Mouse (Mus musculus) thymus, postnatal 25 days (tissue): Measurements from ENCODE around the gene Tacc2.
A peak's percentile ranks its signal among the peaks of the same experiment; 100 is the strongest.
"Not testable (repeated sequence)": the region's sequence is repeated elsewhere in the genome, so short reads cannot be mapped to it uniquely, and the experiment has no call there.

Experiments used
- DNase-seq: peaks from one replicate; pipeline ENCODE4 v3.0.0; 2022

The Tacc2 gene

DNA sequence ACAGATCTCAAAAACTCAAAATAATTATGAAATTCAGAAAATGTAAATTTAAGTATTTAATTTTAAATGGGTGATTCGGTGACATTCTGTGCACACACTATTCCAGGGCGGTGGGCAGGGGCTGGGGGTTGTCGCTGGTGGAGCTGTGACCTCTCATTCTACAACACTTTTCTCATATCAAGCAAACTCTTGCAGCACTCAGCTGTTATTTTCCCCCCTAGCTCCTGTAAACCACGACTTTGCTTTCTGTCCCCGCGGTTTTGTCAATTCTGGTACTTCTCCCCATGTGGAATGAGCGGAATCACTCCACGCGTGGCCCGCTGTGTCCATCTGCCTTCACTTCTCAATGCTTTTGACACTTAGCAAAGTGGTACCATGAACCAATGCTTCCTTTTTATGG is 3.5 kb upstream of the Tacc2 start:
- no peak for DNase-seq

DNA sequence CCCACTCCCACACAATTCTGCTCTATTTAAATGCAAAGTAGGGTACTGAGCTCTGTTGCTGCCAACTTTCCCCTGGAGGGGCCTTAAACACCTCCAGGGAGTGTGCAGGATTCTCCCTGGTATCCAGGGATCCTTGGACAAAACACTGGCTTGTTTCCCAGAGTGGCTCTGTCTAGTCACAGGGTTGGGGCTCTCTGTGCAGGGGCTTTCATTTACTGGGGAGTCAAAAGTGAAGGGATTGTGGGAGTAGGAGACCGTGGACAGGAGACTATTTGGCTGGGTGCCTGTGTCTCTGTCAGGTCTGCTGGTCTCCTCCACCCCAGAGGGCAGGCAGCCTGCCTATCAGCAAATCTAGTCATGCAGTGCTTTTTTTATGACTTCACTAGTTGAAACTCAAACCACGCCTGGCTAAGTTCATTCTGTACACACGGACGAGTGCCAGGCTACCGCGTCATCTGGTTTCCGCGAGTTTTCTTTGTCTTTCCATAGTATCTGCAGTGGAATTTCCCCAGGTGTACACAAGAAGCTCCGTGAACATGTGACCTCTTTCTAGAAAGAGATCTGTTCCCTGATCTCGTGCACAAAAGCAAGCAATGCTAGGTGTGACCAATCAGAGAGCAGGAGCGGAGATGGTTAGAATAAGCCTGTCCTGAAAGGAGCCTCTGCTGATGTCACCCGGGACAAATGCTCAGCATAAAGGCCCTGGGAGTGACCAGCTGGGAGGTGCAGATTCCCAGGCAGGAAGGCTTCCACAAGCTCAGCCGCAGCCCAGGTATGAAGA is 2.8 kb upstream of the Tacc2 start:
- DNase-seq, result no peak

DNA sequence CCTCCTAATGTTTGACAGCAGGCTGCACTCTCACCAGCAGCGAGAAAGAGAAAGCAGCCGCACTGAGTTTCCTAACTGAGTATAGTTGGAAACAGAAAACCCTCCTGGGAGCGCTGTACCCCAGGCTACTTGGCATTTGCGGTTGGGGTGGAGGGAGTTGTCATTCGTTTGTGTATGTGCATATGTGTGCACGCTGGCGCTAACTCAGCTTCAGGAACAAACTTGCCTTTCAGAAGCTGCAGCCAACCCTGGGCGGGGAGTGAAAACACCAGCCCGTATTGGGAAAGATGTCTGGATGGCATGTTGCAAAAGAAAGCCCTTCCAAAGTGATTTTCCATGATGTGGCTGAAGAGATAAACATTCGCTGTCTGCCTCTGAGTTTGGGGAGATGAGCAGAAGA is 257 bp upstream of the Tacc2 start:
- no peak for DNase-seq

DNA sequence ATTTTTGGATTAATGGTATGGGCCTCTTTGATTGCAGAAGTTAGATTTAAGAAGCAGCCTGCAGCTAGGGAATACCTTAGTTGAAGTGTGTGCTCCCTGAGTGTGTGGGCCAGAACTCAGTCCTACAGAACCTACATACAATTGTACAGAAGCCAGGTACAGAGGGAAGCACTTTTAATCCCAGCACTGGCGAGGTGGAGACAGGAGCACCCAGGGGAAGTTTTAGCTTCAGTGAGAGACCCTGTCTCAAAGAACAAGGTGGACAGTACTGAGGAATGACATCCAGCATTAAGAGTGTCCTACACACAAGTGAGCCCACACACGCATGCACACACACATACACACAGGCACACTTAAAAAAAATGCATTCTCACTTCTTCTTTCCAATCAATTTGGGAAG is 828 bp downstream of the Tacc2 start:
- no peak for DNase-seq

DNA sequence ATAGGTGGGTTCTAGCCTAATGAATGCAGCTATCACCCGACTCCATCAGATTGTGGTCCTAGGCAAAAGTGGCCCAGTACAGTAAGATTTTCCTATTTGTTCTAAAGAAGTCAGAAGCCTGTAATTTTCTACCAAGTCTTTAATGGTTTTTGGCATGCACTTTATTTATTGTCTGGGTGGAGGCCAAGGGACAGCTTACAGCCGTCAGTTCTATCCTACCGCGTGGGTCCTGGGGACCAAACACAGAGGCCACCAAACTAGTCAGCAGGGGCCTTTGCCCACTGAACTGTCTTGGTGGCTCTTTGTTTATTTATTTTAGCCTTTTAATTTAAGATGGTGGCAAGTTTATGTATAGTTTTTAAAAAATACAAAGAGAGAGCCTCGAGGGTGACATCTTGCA is 1.4 kb downstream of the Tacc2 start:
- DNase-seq, result no peak

DNA sequence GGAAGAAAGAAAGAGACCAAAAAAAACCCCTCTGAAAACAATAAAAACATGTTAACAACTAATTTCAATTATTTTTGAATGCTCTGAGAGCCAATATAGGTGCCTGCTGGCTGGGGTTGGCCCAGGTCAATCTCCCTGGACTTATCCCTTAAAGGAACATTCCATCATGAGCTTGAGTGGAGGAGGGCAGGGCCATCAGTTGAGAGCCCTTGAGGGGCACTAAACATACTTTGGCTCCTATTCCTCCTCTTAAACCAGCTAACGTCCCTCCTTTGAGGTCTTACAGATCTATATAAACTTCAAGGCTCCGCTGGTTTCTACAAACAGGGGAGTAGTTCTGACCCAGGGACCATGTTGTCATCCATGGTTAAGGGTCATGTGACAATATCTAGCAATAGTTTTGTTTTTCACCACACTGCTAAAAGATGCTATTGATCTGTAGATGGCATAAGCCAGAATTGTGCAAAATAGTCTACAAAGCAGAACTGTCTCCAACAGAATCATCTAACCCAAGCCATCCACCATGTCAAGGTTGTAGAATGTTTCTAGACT is 9.4 kb downstream of the Tacc2 start:
- no peak for DNase-seq

DNA sequence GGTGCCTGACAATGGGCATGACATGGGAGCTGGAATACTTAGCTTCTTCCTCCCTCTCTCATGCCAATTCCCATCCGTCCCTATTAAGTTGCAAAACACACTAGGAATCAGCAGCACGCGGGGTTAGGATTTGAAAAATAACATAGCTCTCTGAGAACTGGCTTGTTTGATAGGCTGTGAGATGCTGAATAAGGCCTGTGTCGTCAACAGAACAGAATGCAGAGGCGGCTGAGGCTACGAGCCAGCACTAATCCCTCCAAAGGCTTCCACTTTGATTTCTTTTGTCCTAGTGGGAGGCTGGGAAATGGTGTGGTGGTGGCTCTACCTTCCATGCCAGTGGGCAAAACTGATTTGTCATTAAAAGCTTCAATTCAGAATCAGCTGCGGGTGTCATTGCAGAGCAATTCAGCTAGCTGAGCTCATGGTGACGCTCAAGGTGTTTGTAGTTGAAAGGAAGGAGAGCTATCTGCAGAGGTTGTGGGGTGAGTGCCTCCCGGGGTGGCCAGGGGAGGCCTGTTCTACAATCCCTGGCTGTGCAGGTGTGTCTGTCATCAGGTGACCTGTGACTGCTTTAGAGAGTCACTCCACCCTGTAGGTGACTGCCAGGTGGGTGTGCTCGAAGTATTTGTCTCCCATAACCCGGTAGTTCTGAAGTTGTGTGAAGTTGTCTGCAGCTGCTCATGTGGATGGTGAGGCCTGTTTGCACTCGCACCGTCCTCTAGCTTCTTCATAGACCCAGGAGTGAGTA is 13.0 kb downstream of the Tacc2 start:
- no peak for DNase-seq

DNA sequence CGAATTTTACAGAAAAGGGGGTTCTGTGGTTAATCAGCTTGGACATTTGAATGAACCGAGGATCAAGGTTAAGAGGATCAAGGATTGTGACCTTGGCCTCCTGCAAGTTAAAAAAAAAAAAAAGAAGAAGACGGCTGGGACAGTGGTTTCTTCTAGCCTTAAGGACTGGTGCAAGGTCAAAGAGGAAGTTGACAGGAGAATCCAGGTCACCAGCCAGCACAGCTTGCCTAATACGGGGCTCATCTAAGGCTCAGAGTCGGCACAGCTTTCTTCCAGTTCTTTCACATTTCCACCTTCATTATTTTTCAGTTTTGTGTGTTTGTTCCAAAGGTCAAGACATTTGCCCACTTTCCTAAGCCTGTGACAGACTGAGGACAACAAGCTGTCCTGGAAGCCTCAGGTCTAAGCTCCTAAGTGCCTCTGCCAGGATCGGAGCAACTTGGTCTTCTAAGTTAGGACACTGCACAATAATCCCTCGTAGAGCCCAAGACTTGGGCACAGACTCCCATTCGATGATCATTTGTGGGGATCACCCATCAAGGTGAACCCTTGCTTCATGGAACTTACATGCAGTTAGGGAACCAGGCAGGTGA is 13.7 kb downstream of the Tacc2 start:
- no peak for DNase-seq

DNA sequence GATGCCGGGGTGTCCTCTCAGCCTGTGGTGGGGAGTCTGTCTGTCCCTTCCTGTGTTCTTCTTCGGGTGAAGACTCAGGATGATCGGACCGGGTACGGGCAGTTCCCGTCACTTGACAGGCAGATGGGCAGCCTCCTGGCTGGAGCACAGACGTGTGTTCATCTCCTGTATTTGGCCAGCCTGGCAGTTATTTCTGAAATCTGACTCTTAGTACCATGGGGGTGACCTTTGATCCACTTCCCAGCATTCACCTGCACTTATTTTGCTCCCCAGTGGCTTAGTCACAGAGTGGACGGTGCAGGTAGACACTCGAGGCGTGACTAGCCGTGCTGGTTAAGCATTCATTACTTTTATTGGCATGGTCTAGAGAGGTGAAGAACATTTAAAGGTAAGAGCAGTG is 15.7 kb downstream of the Tacc2 start:
- DNase-seq, result not testable (repeated sequence)

DNA sequence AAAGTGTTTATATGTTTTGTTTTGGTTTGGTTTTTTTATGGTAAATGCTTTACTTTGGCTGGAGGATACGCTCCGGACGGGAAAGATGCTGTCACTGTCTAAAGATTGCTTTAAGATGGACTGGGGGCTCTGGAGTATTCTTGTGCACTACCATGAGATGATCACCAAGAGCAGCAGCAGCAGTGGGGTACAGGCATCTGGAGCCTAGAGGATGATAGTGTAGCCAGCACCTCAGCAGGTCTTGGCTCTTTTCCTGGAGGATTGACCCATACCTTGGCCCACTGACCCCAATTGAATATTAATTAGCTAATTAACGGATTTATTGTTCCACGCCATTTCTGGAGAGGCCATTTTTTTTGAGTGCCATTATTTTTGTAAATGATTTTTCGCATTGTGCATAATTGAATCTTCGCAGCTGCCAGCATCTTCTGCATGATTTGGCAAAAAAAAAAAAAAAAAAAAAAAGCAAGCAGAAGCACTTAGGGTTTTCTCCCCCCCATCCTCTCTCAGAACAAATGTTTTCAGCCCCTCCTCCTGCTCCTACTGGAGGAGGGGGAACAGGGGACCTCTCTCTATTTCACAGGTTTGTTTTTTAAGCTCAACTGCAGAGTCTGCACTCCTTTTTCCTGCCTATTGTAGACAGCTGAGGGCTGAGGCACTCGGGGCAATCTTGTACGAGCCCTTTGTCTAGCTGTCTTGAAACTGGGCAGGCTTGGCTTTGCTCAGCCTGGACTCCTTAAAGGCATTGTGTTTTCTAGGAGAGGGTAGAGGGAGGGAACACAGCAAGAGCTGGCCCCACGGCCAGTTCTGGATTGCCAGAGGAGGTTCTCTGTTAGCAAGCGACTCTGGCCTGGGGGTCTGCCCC is 16.4 kb downstream of the Tacc2 start:
- DNase-seq, result not testable (repeated sequence)

DNA sequence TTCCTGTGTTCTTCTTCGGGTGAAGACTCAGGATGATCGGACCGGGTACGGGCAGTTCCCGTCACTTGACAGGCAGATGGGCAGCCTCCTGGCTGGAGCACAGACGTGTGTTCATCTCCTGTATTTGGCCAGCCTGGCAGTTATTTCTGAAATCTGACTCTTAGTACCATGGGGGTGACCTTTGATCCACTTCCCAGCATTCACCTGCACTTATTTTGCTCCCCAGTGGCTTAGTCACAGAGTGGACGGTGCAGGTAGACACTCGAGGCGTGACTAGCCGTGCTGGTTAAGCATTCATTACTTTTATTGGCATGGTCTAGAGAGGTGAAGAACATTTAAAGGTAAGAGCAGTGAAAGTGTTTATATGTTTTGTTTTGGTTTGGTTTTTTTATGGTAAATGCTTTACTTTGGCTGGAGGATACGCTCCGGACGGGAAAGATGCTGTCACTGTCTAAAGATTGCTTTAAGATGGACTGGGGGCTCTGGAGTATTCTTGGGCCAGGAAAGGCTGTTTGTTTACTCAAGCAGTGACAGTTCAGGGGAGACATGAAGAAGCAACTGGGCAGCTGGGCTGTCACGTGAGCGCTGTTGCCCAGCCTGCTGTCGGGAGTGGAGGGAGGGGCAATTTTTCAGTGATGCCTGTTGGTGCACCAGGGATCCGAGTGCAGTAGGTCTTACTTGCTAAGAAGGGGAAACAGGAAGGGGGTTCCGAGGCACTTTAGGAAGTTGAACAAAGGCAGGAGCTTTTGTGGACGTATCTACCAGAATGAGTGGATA is 19.0 kb downstream of the Tacc2 start:
- not testable (repeated sequence) for DNase-seq

DNA sequence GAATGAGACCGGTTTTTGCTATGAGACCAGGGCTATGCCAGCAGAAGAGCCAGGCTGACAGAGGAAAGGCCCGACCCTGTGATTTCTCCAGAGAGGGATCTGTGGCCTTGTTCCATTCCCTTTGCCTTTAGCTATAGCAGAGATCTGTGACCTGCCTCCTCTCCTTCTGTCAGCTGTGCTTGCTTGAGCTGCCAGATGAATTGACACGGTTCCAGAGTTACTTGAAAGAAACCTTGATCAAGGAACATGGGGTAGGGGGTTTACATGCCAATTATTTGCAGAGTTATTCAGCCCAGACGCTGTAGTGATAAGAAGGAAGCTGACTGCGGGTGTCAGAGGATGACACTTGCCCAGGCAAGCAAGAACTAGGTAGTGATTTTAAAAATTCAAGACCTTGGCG is 20.3 kb downstream of the Tacc2 start:
- DNase-seq, result no peak

DNA sequence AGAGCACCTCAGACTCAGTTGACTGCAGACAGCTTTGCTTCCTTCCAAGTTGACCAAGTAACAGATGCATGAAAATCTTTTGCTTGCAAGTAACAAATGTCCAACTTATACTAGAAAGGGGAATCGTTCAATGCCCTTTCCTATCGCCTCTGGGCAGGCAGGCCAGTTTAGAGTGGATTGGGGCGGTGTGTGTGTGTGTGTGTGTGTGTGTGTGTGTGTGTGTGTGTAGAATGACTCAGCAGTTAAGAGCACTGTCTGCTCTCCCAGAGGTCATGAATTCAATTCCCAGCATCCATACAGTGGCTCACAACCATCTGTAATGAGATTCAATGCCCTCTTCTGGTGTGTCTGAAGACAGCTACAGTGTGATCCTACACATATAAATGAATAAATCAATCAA is 22.8 kb downstream of the Tacc2 start:
- no peak for DNase-seq

DNA sequence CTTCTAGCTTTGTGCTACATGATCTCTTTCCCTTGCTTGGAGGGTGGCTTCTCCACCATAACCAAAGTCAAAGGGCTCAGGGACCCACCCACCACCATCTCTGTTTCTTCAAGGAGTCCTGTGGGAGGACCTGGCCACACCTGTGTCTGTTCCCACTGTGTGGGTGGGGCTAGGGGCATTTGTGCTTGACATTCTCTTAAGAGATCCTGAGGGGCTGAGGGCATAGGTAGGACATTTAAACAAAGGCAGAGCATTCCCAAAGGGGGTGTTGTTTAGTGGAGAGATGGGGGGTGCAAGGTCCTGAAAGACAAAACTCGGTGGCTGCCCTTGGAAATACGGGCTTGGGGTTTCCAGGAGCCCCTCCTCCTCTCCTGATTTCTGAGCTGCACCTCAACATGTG is 23.3 kb downstream of the Tacc2 start:
- no peak for DNase-seq

DNA sequence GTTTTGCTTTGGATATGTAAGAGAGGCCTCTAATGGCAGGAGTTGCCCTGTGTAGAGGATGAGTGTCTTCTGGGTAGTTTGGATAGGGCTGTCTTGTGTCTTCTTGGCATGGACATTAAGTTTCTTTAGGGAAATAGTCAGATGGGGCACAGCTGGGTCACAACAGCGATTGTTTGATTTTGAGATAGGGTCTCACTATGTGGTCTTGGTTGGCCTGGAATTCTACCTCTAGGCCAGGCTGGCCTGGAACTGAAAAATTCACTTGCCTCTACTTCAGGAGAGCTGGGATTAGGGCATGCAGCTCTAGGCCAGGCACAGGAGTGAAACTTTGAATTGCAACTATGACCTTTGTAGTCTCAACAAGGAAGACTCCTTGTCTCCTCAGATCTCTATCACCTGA is 25.6 kb downstream of the Tacc2 start:
- no peak for DNase-seq

DNA sequence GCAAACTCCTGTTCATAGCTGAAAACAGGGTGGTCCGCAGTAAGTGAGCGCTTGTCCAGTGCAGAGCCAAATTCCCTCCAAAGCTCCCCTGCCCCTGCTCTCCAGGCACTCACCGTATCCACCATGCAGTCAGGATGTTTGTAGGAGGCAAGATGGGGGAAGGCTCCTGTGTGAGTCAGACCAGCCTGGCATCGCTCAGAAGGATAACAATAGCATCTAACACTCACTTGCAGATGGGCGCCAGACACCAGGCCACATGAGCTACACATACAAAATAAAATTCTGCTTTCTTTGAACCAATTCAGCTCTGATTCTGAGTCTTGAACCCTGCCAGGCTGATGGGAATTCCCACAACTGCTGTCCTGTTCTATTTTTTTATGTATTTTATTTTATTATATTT is 26.3 kb downstream of the Tacc2 start:
- DNase-seq, result no peak

DNA sequence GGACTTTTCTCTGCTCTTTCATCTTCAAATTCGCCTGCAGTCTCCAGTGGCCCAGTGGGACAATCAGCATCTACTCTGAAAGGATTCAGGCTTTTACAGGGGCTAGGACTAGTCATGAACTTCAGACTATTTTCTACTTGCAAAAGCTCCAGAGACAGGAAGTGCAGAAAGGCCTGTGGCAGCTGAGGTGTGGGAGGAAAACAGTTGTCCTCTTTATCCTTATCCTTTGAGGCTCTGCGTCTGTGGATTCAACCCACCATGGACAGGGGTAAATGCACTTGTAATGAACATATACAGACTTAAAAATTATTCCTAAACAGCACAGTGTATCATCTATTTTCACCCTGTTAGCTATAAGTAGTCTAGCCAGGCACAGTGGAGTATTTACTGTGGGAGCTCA is 27.2 kb downstream of the Tacc2 start:
- DNase-seq, result no peak

DNA sequence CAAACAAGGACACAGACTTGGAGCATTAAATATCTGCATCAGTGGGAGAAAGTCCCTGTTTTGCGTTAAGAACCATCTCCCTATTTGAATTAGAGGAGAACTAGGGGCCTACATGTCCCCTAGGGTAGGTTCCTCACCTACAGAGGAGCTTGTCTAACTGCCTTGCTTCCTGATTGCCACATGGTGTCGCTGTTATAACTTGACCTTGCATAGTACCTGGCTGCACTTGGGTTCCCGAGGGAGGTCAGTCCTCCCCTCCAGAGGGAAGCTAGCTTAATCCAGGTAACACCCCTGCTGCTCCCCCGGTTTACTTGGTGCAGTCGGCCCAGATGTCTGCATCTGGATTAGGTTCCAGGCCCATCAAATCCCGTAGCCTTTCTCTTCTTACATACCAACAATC is 27.9 kb downstream of the Tacc2 start:
- peak; percentile 6 for DNase-seq

DNA sequence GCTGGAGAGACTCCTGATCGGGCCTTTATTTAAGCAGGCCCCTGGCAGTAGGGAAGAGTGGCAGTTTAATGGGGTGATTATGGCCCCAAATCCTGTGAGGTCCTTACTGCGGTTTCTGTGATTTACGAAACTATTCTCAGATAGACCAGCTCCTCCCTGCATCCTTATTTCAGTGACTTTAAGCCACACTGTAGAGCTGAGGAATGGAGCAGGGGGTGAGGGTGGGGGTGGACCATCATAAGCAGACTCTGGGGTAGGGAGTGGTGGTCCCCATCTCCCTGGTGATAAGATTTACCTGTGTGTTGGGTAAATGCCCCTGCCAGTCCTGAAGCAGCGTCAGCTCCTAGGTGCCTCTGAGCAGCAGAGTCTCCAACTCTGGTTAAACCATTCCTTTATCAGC is 29.7 kb downstream of the Tacc2 start:
- DNase-seq, result no peak

DNA sequence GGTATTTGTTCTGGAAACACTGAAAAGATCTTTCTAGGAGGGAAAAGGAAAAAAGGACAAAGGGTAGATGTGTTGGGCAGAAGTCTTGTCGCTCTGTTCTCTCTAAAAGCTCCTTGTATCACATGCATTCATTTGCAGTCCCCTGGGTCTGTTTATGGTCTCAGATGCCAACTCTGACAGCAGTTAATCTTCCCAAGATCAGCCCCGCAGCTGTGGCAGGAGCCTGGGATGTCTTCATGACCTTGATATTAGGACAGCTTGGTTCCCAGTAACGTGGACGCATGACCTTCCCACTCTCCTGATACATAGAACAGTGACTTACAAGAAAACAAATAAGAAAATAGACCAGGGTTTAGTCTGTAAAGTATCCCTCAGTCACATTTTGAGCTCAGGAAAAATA is 36.7 kb downstream of the Tacc2 start:
- DNase-seq, result no peak

DNA sequence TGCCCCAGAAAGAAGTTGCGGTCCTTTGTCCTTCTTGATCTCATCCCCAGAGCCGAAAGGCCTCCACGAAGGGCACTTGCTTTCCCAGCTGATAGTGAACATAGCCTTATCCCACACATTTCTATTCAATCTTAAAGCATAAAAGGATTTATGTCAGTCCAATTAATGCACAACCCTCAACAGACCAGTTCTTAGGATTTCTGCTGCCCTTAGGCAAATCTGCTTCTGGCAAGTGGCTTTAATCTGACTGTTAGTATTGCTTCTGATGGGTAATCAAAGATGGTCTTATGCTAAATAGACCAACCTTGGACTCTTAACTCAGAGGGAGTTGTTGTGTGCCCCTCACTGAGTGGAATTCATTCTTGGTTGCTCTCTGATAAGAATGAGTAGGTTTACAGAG is 40.4 kb downstream of the Tacc2 start:
- DNase-seq, result no peak

DNA sequence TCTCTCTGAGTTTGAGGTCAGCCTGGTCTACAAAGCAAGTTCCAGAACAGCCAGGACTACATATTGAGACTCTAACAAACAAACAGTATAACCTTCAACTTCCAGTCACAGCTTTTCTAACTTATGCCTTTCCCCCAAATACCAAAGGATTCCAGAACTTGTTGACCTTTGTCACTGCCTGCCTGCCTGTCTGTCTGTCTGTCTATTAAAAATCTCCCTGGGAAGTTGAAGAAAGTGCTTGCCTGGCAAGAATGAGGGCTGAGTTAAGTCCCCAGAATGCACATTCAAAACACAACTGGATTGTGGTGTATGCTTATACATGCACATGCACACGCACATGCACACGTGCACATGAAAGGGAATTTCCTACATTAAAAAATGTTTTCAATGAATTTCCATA is 43.8 kb downstream of the Tacc2 start:
- no peak for DNase-seq
